Mouse (Mus musculus): ENCODE results near the gene 2310057M21Rik.

DNA sequence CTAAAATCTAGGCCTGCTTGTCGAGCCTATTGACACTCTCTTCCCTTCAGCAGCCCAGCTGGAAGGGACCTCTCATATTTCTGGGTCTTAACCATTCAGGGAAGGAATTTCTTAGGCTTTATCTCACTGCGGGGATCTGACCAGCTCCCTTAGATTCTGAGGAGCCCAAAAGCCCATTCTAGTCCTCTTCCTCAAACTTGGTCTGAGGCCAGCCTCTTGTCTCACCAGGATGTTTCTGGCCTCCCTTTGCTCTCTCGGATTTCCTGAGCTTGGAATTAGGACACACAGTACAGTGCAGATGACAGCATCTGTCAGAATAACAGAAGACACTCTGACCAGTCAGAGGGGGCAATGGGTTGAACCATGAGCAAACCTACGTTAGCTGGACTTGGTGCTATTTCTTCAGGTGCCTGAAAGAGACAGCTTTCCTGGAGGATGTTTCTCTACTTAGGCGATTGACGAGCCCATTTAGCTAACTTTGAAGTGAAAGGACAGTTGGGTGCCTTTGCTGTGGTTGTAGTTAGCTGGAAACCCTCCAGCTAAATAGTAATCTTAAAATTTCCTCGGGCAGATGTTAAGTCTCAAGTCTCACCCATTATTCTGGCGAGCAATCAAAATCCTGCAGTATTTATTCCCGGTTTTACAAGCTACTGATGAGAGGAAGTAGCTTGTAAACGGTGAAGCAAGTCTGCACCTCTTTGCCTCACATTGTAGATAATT lies 48.8 kb upstream of the 2310057M21Rik start:
- TF ChIP-seq POLR2A (IDR thresholded peaks at IDR 0.05; ENCODE audit: insufficient read depth, low read depth, low read length) (no peak), CTCF (IDR thresholded peaks at IDR 0.05) (no peak), EP300 (IDR thresholded peaks at IDR 0.05; ENCODE audit: insufficient read depth, low read depth, low read length) (no peak)

All from heart, adult 2 months (tissue).